Mouse (Mus musculus) hematopoietic stem cell, adult 5-6 weeks (primary cell): ENCODE results near the gene Hoxc8. TPM values are rescaled to one million over a fixed set of nuclear protein-coding genes. Genes with fewer than 3 reads are reported as not detected.

Experiments
- ATAC-seq, 2 experiments: fragments of 125-278 bp in 1 of 2; replicated peaks in 1 of 2; 2 replicates each; pipeline ENCODE4 v1.8.0; 2016 to 2017; ENCODE audit warnings: inconsistent platforms in 2 of 2, mild to moderate bottlenecking in 2 of 2, moderate number of reproducible peaks in 2 of 2, low read depth in 1 of 2, moderate TSS enrichment in 1 of 2; ENCODE audit not compliant: low FRiP score in 2 of 2, poor library complexity in 2 of 2, severe bottlenecking in 2 of 2, insufficient read depth in 1 of 2, low TSS enrichment in 1 of 2
- total RNA-seq: library from RNA; stranded (forward); fragments of 172-1452, 232-1000 nt; gene quantifications from 2 replicates; pipeline ENCODE4 v1.2.3, GENCODE M21; 2017

The Hoxc8 gene
- not detected in 2 replicates for total RNA-seq

GRCm38 (mm10) chr15:102990461-102991397 is at the start of gene Hoxc8:
Gene Hoxc8 (plus strand): TSS chr15:102990607.
- ATAC-seq = no peak

GRCm38 (mm10) chr15:102942739-102943467 is 47.5 kb upstream of the Hoxc8 start:
- ATAC-seq = no peak; a peak in 1 of 4 replicates

GRCm38 (mm10) chr15:102943468-102943813 is 47.0 kb upstream of the Hoxc8 start:
- no peak for ATAC-seq

GRCm38 (mm10) chr15:102945185-102946077 is 45.0 kb upstream of the Hoxc8 start:
- ATAC-seq = no peak

GRCm38 (mm10) chr15:102947276-102947675 is 43.1 kb upstream of the Hoxc8 start:
- ATAC-seq = no peak

- ATAC-seq = no peak
Observed at GRCm38 (mm10) chr15:102948842-102949241, 41.6 kb upstream of the Hoxc8 start.

- ATAC-seq = no peak
Observed at GRCm38 (mm10) chr15:102949696-102950095, 40.7 kb upstream of the Hoxc8 start.

GRCm38 (mm10) chr15:102950877-102951276 is 39.5 kb upstream of the Hoxc8 start:
- no peak for ATAC-seq

- ATAC-seq = no peak
Observed at GRCm38 (mm10) chr15:102953561-102953960, 36.8 kb upstream of the Hoxc8 start.

GRCm38 (mm10) chr15:102954192-102955006 is 36.0 kb upstream of the Hoxc8 start, which contains the start of gene Hoxc11:
Gene Hoxc11 (plus strand): TSS chr15:102954427.
- no peak for ATAC-seq

- no peak for ATAC-seq
Observed at GRCm38 (mm10) chr15:102955007-102955382, 35.4 kb upstream of the Hoxc8 start.

GRCm38 (mm10) chr15:102955833-102956640 is 34.4 kb upstream of the Hoxc8 start:
- peak in 1 of 2 experiments; percentile 21; a peak in 1 of 4 replicates for ATAC-seq

- no peak for ATAC-seq
Observed at GRCm38 (mm10) chr15:102956906-102957305, 33.5 kb upstream of the Hoxc8 start.

- no peak for ATAC-seq
Observed at GRCm38 (mm10) chr15:102959663-102960191, 30.7 kb upstream of the Hoxc8 start.

- no peak for ATAC-seq
Observed at GRCm38 (mm10) chr15:102961728-102962127, 28.7 kb upstream of the Hoxc8 start.

- no peak for ATAC-seq
Observed at GRCm38 (mm10) chr15:102962492-102962891, 27.9 kb upstream of the Hoxc8 start.
